Mouse (Mus musculus): ENCODE data around the gene Snx25. TPM values are rescaled to one million over a fixed set of nuclear protein-coding genes. Genes with fewer than 3 reads are reported as not detected.

Gene Snx25
- polyA plus RNA-seq, 1 experiment from 2014 or later = 3.1 TPM

DNA sequence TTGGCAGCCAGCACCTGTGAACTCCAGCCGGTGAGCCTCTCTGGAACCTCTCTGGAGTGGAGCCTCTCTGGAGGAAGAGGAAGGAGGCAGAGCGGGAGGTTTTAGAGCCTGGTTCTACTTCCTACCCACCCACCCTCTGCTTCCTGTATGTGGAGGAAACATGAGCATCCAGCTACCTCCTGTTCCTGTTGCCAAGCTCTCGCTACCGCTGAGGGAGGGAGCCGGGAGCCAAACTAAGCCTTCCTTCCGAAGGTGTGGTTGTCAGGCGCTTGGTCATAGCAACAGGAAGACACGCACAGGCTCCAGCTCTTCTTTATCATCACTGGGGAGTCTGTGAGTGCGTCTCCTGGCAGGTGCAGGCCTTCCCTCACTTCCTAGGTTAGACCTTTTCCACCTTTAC, 129.8 kb downstream of the Snx25 start:
- no peak for DNase-seq (ENCODE audit: low spot score)
- no peaks in the 10 kb centered on the region for H3K9me3 ChIP-seq (ENCODE audit: control insufficient read depth, low read length)
- no peak overlapping the region for H3K4me2 ChIP-seq (replicated peaks; ENCODE audit: low read depth)
- no peak overlapping the region for H3K4me3 ChIP-seq (ENCODE audit: low read depth, low read length)
- 77% methylated on average over 9 of the region's 9 CpGs for WGBS
- no peak for TF ChIP-seq EP300 (optimal IDR thresholded peaks at IDR 0.05)
- TF ChIP-seq CTCF (IDR thresholded peaks at IDR 0.05; ENCODE audit: low read depth) = no peak
- H3K27me3 ChIP-seq (ENCODE audit: control insufficient read depth, insufficient read depth, low read length) = no peaks in the 10 kb centered on the region
- H3K4me1 ChIP-seq (replicated peaks; ENCODE audit: control insufficient read depth, insufficient read depth) = no peaks in the 10 kb centered on the region
- H3K9ac ChIP-seq (ENCODE audit: low read length) = no peak overlapping the region
- no peaks in the 10 kb centered on the region for H3K36me3 ChIP-seq (ENCODE audit: control insufficient read depth, insufficient read depth, low read length)
- no peak for ATAC-seq (ENCODE audit: low FRiP score, low TSS enrichment)
- H3K27ac ChIP-seq (replicated peaks) = no peak overlapping the region

DNA sequence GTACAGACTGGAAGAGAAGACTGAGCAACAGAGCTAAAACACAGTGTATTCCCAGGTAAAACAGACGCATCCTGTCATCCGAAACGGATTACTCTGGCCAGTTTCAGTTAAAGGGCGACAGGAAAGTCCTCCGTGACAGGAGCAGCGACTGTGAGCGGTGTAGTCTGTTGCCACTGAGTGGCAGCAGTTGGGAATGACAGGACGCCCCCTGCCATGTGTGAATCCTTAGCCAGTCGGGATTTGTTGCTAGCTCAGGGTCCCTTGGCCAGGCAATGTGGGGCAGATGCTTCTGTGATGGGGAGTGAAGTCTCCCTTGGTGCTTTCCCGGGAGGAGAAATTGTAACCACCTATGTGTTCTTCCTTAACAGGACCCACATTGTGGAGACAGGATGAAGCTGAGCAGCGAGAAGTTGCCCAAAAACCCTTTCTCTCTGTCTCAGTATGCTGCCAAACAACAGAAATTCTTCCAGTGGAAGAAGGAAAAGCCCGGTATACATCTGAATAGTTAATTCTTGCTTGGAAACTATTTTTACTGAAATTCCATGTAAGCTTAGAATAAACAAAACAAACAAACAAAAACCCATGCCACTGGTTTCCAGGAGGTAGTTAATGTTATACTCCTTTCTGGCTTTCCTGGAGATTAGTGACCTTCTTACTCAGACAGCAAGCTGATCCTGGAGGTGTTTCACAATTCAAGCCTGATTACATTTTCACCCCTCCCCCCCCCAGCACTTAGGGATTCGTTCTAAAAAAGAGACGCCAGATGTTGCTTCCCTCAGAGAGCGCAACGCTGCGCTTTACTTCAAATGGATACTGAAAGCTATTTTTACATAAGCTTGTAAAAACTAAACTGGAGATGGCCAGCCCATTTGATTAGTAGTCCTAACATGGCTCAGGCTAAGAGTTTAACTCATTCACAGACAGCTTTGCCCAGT, 140.9 kb downstream of the Snx25 start:
- Histone ChIP-seq H3K27me3 (ENCODE audit: control insufficient read depth, insufficient read depth, low read length) (no peaks in the 10 kb centered on the region), H3K9me3 (ENCODE audit: control insufficient read depth, low read length) (no peaks in the 10 kb centered on the region), H3K4me3 (ENCODE audit: low read depth, low read length) (no peak overlapping the region; the same call in 1 of the 2 replicates), H3K9ac (ENCODE audit: low read length) (peak overlapping the region; percentile 41; the same call in 1 of the 2 replicates), H3K36me3 (ENCODE audit: control insufficient read depth, insufficient read depth, low read length) (no peaks in the 10 kb centered on the region), H3K4me2 (replicated peaks; ENCODE audit: low read depth) (peak overlapping the region; percentile 29), H3K4me1 (replicated peaks; ENCODE audit: control insufficient read depth, insufficient read depth) (no peaks in the 10 kb centered on the region), H3K27ac (replicated peaks) (no peak overlapping the region)
- peak; percentile 32; the same call in 1 of the 2 replicates for ATAC-seq (ENCODE audit: low FRiP score, low TSS enrichment)
- WGBS = 12% methylated on average over 17 of the region's 17 CpGs
- DNase-seq (ENCODE audit: low spot score) = peak; percentile 29
- TF ChIP-seq EP300 (optimal IDR thresholded peaks at IDR 0.05) (no peak), CTCF (IDR thresholded peaks at IDR 0.05; ENCODE audit: low read depth) (peak; percentile 55)

DNA sequence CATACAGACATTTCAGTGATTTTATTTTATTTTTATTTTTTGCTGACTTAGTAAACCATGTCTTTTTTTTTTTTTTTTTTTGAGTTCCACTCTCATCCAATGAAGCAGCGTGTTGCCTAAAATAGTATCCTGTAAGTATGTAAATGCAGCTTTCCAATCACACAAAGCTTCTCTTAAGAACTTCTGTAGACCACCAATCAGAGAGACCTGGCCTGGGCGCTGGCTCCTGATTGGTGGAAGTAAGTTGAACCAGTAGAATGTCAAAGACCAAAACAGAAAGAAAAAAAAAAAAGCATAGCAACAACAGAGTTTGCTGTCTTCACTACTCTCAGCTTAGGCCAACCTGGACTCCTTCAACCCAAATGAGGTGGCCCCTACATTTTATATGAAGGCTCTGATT, 141.7 kb downstream of the Snx25 start:
- Histone ChIP-seq H3K4me2 (replicated peaks; ENCODE audit: low read depth) (peak overlapping the region; percentile 29), H3K4me3 (ENCODE audit: low read depth, low read length) (no peak overlapping the region; the same call in 1 of the 2 replicates), H3K9me3 (ENCODE audit: control insufficient read depth, low read length) (no peaks in the 10 kb centered on the region), H3K36me3 (ENCODE audit: control insufficient read depth, insufficient read depth, low read length) (no peaks in the 10 kb centered on the region), H3K27me3 (ENCODE audit: control insufficient read depth, insufficient read depth, low read length) (no peaks in the 10 kb centered on the region), H3K27ac (replicated peaks) (no peak overlapping the region), H3K4me1 (replicated peaks; ENCODE audit: control insufficient read depth, insufficient read depth) (no peaks in the 10 kb centered on the region), H3K9ac (ENCODE audit: low read length) (no peak overlapping the region)
- ATAC-seq (ENCODE audit: low FRiP score, low TSS enrichment) = no peak
- no peak for DNase-seq (ENCODE audit: low spot score)
- no peak for TF ChIP-seq CTCF (IDR thresholded peaks at IDR 0.05; ENCODE audit: low read depth)
- TF ChIP-seq EP300 (optimal IDR thresholded peaks at IDR 0.05) = no peak
- 73% methylated on average over 2 of the region's 2 CpGs for WGBS

DNA sequence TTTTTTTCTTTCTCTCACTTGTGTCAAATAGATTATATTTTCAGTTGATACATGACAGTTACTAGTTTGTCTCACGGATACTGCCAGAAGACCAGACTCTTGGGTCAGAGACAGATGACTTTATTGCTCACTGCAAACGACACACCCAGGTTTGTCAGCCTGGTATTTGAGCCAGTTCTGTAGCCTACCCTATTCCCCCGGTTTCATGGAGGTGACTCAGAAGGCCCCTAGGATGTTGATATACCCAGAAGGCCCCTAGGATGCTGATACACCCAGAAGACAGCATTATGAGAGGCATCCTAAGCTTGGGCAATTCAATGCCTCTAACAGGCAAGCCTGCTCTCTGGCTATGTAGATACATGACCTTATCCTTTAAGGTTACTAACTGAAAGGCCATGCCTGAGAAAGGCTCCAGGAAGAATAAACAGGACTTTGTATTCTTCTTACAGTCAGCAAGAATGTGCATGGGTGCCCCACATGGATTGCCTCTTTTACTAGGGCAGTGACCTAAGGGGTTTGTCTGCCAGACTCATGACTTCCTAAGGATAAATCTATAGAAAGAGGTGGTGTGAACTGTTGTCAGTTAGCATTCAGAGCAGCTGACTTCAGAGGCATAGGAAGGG, 144.8 kb downstream of the Snx25 start:
- H3K27me3 ChIP-seq (ENCODE audit: control insufficient read depth, insufficient read depth, low read length) = no peaks in the 10 kb centered on the region
- H3K36me3 ChIP-seq (ENCODE audit: control insufficient read depth, insufficient read depth, low read length) = no peaks in the 10 kb centered on the region
- 36% methylated on average over 3 of the region's 3 CpGs for WGBS
- no peak overlapping the region for H3K4me2 ChIP-seq (replicated peaks; ENCODE audit: low read depth)
- H3K9me3 ChIP-seq (ENCODE audit: control insufficient read depth, low read length) = no peaks in the 10 kb centered on the region
- TF ChIP-seq EP300 (optimal IDR thresholded peaks at IDR 0.05) = no peak
- TF ChIP-seq CTCF (IDR thresholded peaks at IDR 0.05; ENCODE audit: low read depth) = no peak
- no peak overlapping the region for H3K4me3 ChIP-seq (ENCODE audit: low read depth, low read length)
- no peak for DNase-seq (ENCODE audit: low spot score)
- H3K9ac ChIP-seq (ENCODE audit: low read length) = no peak overlapping the region
- ATAC-seq (ENCODE audit: low FRiP score, low TSS enrichment) = peak; percentile 67
- H3K4me1 ChIP-seq (replicated peaks; ENCODE audit: control insufficient read depth, insufficient read depth) = no peaks in the 10 kb centered on the region
- no peak overlapping the region for H3K27ac ChIP-seq (replicated peaks)

DNA sequence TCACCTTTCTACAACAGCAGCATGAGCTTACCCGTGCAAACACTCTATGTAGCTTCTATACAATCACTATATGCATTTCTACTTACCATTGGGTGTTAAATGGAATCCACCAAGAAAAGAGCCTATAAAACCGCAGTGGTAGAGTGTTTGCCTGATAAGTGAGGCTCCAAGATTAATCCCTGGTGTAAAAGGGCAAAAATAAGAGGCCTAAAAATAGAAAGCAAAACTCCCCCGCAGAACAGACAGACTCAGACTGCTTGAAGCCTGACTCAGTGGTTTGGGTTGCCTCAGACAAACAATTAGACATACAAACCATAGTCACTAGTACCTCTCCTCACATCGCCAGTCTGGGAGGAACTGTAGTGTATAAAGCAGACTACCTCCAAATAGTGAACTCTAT, 146.4 kb downstream of the Snx25 start, which contains the start of gene Ankrd37:
TSS of gene Ankrd37 (minus strand) at position 112 of the 400 bp plus-strand sequence.
- H3K4me2 ChIP-seq (replicated peaks; ENCODE audit: low read depth) = no peak within 1 kb of the TSS
- H3K27me3 ChIP-seq (ENCODE audit: control insufficient read depth, insufficient read depth, low read length) = no peaks in the 10 kb centered on the region
- no peak within 1 kb of the TSS for H3K9ac ChIP-seq (ENCODE audit: low read length)
- H3K36me3 ChIP-seq (ENCODE audit: control insufficient read depth, insufficient read depth, low read length) = no peaks in the 10 kb centered on the region
- TF ChIP-seq EP300 (optimal IDR thresholded peaks at IDR 0.05) (no peak), CTCF (IDR thresholded peaks at IDR 0.05; ENCODE audit: low read depth) (no peak)
- no peaks in the 10 kb centered on the region for H3K9me3 ChIP-seq (ENCODE audit: control insufficient read depth, low read length)
- H3K4me3 ChIP-seq (ENCODE audit: low read depth, low read length) = no peak within 1 kb of the TSS
- WGBS = 52% methylated on average over 4 of the region's 4 CpGs
- no peaks in the 10 kb centered on the region for H3K4me1 ChIP-seq (replicated peaks; ENCODE audit: control insufficient read depth, insufficient read depth)
- ATAC-seq (ENCODE audit: low FRiP score, low TSS enrichment) (no peak), DNase-seq (ENCODE audit: low spot score) (no peak)
- no peak within 1 kb of the TSS; the same call in 1 of the 2 replicates for H3K27ac ChIP-seq (replicated peaks)
